Mouse (Mus musculus): ENCODE measurements around the gene Lsp1.

Lsp1 gene

DNA sequence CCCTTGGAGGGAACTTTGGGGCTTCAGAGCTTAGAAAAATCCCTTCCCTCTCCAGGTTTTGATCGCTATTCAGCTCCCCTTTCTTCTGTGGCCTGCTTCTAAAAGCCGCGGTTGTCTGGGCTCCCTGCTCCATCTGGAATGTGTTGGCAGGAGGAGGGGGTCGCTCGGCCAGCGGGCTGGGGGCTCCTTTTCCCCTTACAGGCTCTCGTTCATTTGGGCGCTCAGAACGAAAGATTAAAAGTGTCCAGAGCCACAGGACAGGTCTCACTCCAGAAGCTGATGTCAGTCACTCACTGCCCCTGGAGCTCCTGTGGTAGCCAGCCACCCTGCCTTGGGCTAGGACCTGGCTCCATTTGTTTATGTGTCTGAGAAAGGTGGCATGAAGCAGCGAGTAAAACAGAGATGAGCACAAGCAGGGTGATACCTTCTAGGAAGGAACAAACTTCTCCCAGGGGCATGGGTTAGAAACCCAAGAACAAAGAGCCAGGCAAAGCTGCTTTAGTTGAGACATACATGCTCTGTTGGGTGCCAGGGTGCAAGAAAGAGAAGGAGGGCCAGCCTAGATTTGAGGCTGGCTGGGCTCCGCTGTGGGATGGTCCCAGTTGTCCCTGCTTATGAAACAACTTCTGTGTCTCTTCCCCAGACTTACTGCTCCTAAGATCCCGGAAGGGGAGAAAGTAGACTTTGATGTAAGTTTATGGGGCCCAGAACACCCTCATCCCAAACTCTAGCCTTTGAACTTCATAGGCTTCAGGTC is 49.6 kb downstream of the Lsp1 start:
- peak; percentile 27 for DNase-seq

DNA sequence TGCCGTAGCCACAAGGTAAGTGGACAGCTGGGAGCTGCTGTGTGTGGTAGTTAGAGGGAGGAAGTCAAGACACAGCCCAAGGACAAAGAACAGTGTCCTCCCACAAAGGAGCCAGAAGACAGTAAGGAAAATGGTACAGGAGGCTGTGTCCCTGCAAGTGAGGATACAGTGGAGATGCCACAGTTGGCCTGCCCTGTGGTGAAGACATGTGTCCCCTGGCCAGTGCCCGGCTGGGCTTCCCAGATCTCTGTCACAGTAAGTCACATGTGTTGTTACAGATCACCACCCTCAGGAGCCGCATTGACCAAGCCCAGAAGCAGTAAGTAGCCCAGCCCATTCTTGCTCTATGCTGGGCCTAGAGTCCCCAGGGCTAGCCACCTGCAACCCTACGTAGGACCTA is 53.4 kb downstream of the Lsp1 start:
- no peak for DNase-seq

- no peak for DNase-seq
Measured at GRCm38 (mm10) chr7:142516221-142516978, 55.8 kb downstream of the Lsp1 start.

- no peak for DNase-seq
Measured at GRCm38 (mm10) chr7:142517531-142517930, 56.9 kb downstream of the Lsp1 start.

DNA sequence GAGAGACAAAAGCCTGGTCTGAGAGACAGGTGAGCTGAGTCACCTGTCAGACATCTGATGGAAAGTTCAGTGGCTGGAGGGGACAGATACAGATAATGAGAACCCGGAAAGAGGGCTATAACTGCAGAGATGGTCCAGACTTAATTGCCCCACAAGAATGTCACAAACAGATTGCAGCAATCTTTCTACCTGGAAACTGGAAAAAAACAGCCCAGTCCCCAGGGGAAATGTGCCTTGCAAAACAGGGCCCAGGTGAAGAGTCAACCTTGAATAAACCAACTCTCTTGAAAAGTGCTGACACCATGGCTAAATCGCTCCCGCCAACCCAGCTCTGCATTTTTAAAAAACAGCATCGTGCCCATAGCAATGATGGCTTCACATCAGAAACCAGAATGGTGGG is 59.7 kb downstream of the Lsp1 start:
- no peak for DNase-seq

- peak; percentile 52 for DNase-seq
Measured at GRCm38 (mm10) chr7:142522352-142522751, 61.7 kb downstream of the Lsp1 start.

GRCm38 (mm10) chr7:142523200-142523990 is 62.8 kb downstream of the Lsp1 start:
- DNase-seq = no peak

GRCm38 (mm10) chr7:142525342-142526178 is 65.0 kb downstream of the Lsp1 start:
- peak; percentile 15 for DNase-seq

DNA sequence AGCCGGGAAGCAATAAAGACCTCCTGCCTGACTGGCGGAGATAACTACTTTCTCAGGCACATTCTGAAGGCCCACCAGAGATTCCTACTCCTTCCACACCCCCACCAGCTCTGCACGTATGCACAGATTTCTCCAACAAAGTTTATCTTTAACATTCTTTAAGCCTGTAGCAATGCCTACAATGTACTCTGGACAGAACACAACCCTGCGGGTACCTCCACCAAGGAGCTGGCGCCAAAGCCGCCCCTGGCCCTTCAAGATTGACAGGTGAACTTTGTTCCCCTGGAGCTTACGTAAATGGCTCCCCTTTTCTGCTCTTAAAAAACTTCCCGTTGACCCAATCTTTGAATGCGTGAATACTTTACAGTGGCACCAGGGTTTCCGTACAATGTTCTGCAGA is 68.7 kb downstream of the Lsp1 start:
- no peak for DNase-seq

GRCm38 (mm10) chr7:142531973-142532521 is 71.4 kb downstream of the Lsp1 start:
- DNase-seq = no peak

DNA sequence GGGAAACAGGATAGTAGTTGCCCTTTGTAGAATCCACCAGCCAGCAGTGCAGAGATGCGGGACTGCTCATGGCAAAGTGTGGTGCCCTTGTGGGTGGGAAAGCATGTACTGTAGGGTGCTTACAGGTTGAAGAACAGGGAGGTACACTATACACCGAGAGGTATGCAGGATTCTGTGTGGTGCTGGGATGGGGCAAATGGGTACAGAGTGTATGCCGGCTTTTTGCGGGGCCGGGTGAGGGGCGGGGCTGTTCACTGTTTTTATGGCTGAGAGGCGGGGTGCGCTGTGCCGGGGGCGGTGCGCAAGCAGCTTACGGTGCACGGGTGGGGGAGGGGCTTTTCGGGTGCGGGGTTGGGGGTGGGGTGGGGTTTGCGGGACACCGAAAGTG is 72.1 kb downstream of the Lsp1 start, which contains the start of gene Mrpl23:
Mrpl23 (plus strand) TSS at position 16 of the 388 bp plus-strand sequence.
- DNase-seq = no peak

DNA sequence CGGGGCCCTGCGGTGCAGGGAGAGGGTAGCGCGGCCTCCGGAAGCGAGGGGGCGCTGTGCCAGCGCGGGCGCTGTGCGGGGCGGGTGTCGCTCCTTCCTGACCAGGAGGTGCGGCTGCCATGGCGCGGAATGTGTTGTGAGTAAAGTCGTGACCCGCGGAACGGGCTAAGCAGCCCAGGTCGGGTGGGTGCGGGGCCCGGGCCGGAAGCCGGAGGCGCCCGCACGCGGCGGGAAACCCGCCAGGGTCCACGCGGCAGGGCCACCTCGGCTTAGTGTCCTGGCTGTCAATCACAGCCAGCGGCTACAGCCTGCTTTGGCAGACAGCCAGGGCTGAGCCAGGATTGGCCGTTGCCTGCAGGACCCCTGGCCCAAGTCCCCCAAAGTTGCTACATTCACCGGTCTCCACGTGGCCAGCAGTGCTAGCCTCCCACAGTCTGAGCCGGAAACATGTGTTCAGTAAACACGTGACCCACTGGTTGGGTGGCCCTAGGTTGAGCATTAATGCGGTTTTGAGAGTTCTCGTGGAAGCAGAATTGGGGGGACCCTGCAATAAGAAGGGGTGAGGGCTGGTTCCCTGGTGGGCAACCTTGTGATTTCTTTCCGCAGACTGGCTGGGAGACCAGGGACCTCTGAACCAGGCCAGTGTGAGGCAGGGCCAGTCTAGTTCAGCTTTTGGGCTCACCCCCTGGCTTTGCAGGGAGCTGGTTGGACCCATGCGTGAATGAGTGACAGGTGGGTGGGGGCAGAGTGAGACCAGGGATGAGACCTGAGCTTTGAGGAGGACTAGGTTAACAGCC is 72.6 kb downstream of the Lsp1 start:
- DNase-seq = peak; percentile 90

GRCm38 (mm10) chr7:142535116-142535515 is 74.5 kb downstream of the Lsp1 start:
- DNase-seq = no peak

GRCm38 (mm10) chr7:142535832-142536231 is 75.2 kb downstream of the Lsp1 start:
- no peak for DNase-seq

DNA sequence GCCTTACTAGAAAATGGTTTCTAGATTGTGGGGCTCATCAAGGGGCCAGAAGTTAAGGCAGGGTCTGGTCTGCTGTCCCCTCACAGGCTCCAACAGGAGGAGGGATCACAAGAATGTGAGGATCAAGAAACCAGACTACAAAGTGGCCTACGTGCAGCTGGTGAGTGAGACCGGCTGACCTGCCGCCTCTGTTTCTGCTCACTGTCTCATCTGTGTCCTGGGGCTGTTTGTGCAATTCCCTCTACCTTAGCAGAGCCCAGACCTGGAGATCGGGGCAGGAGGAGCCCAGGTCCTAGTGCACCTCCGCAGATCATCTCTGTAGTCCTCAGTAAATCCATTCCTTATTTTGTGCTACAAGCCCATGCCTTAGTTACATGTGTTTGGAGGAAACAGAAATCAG is 76.6 kb downstream of the Lsp1 start:
- no peak for DNase-seq

DNA sequence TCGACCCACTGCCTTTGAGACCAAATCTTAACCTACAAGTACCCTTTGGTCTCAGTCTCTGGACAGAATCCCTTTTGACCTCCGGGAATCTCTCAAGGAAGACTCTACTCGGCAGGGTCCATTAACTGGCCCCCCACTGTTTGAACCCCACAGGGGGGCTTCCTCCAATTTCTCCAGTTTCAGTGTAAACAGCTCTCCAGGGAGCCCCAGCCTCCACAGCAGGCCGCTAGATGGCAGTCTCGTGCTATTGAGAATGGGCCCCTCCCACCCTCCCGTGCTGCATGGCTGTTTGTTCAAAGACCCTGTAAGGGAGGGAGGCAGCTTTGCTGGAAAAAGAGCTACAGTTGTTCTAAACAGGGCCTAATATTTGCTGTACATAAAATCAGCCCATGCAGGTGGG is 77.3 kb downstream of the Lsp1 start:
- DNase-seq = peak; percentile 78

- no peak for DNase-seq
Measured at GRCm38 (mm10) chr7:142538291-142538690, 77.7 kb downstream of the Lsp1 start.

DNA sequence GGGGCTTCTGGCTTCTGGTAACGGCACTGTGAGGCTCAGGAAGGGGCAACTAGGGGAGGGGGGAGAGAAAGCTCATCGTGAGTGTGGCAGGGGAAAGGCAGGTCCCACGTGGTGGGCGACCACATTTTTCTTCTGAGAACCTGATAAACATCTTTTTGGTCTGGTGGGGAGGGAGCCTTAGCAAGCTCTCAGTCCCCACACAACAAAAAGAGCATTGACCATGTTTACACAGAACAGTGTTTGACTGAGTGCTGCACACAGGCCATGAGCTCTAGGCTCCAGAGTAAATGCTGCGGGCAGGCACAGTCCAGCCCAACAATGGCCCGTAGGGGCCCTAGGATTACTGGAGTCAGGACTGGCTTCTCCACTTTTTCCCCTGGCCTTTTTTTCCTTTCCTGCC is 78.2 kb downstream of the Lsp1 start:
- no peak for DNase-seq

DNA sequence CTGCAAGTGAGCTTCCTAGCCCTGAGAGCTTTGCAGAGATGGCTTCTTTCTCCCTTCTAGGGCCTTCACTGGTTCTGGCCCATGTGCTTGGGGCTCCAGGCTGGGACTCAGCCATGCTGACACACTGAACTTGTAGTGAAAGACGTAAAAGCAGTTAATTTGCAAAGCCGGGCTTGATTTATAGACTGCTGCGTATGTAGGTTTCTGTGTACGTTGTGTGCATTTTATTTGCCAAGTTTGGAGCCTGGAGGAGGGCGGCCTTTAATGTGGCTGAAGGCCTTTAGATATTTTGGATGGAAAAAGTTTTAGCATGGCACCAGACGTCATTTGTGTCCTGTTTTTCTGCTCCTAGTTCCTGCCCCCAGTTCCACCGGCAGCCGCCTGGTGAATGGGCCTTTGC is 79.2 kb downstream of the Lsp1 start:
- no peak for DNase-seq

DNA sequence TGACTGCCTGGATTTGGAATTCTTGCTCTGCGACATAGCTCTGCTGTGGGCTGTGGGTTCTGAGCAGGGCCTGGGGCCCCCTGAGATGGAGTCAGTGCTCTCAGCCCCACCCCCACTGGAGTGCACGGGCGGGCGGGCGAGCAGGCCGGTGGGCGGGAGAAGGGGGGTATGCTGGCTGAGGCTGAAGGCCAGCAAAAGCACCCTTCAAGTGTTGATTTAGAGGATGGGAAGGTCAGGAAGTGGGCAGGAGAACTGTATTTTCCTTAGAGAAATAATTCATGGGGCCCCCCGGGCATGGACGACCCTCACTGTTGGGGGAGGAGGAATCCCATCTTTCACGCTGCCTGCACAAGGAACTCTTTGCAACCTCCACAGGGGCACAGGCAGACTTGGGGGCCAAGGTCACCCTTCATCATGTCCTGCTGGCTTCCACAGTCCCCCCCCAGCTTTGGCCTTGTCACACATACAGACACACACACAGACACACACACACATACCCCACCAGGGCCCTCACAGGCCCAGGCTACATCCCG is 82.2 kb downstream of the Lsp1 start:
- no peak for DNase-seq

Data from lung, postnatal 14 days (tissue).